Mouse (Mus musculus): ENCODE data around the gene Rassf8.

DNA sequence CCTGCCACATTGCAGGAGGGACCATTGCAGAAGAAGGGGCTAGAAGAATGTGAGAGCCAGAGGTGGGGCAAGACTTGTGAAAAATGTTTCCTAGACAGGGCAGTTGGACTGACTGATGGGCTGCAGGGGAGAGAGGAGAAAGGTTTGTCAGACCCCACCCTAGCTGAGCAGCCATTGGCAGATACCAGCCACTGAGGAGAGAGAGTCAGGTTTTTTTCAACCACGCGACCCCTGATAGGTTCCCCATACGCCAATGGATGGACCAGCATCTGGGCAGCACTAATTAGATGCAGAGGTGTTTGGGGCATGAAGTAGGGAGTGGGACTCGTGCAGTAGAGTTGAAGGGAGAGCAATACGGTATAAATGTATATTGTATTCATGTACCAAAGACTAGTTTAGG lies 13.7 kb upstream of the Rassf8 start:
- no peak for TF ChIP-seq POLR2A (IDR thresholded peaks at IDR 0.05; ENCODE audit: low read depth, low read length)
- no peak for TF ChIP-seq CTCF (IDR thresholded peaks at IDR 0.05; ENCODE audit: extremely low read depth, insufficient read depth, insufficient read length, insufficient replicate concordance)
